Mouse (Mus musculus) urinary bladder, postnatal 36 days (tissue): ENCODE data around the gene Gm15448.
"Not testable (repeated sequence)": the region's sequence is repeated elsewhere in the genome, so short reads cannot be mapped to it uniquely, and the experiment has no call there.

Experiments used
- DNase-seq, 2 experiments: peaks; one replicate each; pipeline ENCODE4 v3.0.0; 2022; ENCODE audit warnings: low spot score in 2 of 2, mixed read lengths in 1 of 2

The Gm15448 gene

DNA sequence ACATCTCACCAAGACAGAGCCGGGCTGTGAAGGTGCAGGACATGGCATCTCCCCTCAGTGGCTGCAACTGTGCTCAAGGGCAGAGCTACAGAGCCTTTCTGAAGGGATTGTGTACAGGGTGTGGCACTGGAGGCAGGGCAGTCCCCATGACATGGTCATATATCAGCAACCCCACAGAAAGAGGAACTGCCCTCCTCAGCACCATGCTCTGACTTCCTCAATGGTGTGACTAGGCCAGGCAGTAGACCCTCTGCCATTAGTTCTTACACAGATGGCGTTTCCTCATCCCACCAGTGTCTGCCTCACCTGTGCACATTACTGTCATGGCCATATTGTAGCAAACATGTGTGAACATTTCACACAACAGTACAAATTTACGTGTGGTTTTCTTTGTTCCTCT lies at the start of gene Gm15448:
Gene Gm15448 (minus strand): TSS at position 89 of the 400 bp plus-strand sequence.
- not testable (repeated sequence) for DNase-seq

DNA sequence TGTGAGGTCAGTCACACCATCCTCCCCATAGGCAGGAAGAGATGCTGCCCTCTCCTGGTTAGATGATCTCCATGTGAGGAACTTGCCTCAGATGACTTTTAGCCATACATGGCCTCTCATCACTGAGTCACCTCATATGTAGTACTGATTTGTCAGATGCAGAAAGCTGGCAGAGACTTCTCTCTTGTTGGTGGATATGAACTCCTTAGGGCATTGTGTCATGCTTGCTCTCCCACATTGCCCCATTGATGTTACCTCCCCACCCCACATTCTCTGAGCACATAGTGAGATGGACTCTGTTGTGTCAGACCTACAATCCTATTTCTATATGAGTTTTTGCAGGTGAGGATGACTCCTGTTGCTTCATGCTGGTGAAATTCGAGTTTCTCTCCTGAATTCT lies 49.5 kb upstream of the Gm15448 start:
- DNase-seq, result not testable (repeated sequence)

DNA sequence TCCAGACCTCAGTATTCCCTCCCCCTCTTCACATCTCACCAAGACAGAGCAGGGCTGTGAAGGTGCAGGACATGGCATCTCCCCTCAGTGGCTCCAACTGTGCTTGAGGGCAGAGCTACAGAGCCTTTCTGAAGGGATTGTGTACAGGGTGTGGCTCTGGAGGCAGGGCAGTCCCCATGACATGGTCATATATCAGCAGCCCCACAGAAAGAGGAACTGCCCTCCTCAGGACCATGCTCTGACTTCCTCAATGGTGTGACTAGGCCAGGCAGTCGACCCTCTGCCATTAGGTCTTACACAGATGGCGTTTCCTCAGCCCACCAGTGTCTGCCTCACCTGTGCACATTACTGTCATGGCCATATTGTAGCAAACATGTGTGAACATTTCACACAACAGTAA lies 19.5 kb upstream of the Gm15448 start, which contains the start of gene Pira2:
Gene Pira2 (minus strand): TSS at position 101 of the 400 bp plus-strand sequence.
- not testable (repeated sequence) for DNase-seq

DNA sequence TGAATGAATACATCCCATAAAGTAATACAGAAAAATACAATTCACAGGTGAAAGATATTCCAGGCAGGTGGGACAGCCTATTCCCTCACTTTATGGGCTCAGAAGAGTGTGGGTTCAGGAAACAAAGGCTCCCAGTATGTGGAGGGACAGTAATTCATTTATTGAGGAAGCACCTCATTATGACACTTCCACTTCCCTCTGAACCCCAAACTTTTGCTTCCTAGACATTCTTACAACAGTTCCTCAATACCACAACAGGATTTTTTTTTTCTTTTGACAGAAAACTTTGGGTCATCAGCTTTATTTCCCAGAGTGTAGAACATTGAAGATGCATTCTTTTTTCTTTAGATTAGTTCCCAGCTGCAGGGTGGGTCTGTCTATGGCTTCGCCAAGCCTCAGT lies 12.4 kb upstream of the Gm15448 start:
- DNase-seq, result not testable (repeated sequence)

DNA sequence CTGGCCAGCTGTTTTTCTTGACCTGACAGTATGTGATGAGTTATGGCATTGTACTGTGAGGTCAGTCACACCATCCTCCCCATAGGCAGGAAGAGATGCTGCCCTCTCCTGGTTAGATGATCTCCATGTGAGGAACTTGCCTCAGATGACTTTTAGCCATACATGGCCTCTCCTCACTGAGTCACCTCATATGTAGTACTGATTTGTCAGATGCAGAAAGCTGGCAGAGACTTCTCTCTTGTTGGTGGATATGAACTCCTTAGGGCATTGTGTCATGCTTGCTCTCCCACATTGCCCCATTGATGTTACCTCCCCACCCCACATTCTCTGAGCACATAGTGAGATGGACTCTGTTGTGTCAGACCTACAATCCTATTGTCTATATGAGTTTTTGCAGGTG lies 5.1 kb upstream of the Gm15448 start:
- not testable (repeated sequence) for DNase-seq

DNA sequence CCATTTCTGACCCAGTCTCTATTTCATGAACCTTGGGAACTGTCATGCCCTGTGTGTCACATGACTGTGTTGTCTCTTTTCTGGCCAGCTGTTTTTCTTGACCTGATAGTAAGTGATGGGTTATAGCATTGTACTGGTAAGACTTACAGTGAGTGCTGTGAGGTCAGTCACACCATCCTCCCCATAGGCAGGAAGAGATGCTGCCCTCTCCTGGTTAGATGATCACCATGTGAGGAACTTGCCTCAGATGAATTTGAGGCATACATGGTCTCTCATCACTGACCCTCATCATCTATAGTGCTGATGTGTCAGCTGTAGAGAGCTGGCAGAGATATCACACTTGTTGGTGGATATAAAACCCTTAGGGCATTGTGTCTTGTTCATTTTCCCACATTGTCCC lies 13.6 kb downstream of the Gm15448 start:
- not testable (repeated sequence) for DNase-seq

DNA sequence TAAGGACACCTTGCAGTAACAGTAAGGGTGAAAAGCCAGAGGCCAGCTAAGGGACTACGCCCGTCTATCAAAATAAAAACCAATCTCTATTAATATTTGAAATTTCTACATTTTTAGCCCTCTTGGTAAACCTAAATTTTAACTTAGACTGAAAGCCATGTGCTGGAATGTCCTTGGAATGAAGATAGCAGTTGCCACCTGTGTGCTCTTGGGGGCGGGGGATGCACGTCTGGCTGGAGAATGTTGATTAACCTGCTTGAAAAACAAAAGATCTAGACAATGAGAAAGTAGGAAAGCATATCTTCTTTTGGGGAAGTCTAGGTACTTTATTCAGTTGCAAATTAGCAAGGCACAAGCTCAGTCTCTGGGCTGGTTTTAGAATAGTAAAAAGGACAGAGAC lies 22.6 kb downstream of the Gm15448 start:
- not testable (repeated sequence) for DNase-seq

DNA sequence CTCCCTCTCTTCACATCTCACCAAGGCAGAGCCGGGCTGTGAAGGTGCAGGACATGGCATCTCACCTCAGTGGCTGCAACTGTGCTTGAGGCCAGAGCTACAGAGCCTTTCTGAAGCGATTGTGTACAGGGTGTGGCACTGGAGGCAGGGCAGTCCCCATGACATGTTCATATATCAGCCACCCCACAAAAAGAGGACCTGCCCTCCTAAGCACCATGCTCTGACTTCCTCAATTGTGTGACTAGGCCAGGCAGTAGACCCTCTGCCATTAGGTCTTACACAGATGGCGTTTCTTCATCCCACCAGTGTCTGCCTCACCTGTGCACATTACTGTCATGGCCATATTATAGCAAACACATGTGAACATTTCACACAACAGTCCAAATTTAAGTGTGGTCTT lies 25.5 kb downstream of the Gm15448 start:
- not testable (repeated sequence) for DNase-seq

DNA sequence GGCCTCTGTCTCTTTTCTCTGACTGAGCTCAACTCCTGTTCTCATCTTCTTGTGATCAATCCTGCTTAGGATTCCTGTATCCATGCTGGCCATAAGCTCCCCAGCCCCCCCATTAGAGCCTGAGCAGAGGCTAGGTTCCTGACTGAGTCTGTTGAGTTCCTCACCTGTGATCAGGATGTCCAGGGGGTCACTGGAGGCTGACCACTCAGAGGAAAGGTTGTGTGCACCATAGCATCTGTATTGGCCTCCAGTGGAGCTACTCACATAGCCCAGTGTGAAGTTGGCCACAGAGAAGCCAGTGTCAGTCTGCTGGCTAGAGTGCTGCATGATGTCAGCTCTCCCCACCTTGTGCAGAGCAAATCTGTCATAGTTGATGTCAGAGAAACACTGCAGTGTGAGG lies 29.2 kb downstream of the Gm15448 start:
- DNase-seq, result not testable (repeated sequence)
